Mouse (Mus musculus) layer of hippocampus, adult 9-10 months (tissue): ENCODE results near the gene Evi5.
"Not testable (repeated sequence)": the region's sequence is repeated elsewhere in the genome, so short reads cannot be mapped to it uniquely, and the experiment has no call there.

Experiments used
- DNase-seq: peaks from one replicate; pipeline ENCODE4 v3.0.0; 2022; ENCODE audit warnings: low spot score

Evi5 gene

DNA sequence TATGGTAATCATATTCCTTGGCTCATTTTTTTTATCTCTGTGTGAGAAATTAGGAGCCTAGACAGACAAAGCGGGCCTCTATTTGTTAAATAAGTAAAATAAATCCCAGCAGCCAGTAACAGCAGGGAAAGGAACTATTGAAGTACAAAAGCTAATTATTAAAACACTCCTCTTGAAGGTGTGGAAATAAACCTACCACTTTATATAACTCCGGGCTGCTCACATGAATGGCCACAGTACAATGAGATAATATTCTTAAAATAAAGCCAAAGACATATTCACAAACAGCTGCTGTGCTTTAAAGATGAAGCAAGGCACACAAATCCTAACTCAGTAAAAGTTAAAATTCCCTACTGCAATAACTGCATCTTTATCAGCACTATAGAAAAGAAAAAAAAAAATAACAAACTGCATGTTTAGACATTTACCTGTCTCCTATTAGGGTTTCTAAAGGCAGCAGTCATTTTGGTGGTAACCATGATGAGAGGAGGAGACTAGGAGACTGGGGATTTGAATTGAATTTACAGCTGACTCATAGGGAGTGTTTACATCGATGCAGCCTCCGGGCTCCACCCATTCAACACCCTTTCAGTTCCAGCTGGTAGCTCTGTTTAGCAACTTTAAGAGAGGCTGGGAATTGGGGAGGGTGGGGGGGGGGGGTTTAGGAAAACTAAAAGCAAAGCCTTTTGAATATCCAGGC lies at the start of gene Evi5:
TSS of gene Evi5 (minus strand) at position 547 of the 700 bp plus-strand sequence.
- DNase-seq = no peak

DNA sequence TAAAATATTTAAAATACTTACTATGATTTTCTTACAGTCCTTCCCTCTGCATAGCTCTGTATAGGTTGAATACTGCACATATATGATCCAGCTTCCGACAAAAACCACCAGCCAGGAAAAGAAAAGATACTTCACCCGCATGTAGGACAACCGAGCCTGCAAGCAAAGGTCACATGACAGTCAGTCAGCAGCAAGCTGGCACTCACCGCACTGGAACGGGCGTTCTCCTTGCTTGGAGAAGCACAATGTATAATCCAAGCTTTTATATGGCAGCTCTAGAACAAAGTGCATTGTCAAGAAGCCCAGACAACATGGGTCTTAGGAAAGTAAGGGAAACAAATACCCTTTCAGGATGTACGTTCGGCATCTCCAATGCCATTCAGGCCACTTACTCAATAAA lies 49.7 kb upstream of the Evi5 start:
- DNase-seq = no peak

DNA sequence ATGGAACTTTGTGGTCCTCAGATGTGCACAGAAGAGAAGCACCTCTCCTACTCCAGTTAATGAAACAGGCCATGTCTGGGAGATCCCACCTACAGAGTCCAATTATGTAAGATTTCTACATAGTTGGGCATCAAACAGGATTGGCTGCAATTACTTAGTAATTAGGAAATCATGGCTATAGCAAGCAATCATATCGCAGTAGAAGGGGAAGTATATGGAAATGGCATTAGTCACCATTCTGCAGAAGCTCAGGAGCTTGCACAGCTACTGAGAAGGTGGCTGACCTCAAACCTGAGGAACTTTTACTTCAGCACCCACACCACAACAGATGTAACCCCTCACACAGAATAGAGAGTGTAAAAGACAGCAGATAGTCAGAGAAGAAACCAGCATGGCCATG lies 47.9 kb upstream of the Evi5 start:
- DNase-seq = no peak

DNA sequence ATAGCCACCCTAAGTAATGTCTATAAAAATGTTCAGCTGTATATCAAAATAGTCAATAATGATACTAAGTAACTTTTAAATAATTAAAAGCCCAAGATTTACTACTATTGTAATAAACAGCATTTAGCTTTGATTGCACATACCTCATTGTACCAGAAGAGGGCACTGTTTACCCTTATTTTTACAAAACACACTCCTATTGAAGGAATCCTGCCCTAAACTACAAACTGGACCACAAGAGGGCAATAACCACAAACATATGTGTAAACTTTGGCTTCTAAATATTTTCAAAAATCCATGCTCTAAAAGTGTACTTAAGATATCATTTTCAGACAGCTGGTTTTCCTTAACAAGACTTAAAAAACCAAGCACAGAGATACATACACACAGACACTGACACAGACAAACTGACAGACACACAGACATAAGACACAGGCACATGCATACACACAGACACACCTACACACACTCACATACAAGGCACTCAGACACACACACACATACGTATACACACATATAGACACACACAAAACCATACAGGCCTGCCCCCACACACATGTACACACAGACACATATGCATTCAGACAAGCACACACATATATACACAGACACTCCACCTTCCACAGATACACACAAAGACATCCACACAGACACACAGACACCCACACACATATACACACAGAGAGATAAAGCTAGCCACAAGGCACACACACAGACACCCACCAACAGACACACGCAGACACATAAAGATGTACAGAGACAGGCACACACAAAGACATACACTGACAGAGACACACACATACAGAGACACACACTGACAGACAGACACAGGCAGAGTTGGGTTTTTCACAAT lies 46.7 kb upstream of the Evi5 start:
- DNase-seq = peak; percentile 86

DNA sequence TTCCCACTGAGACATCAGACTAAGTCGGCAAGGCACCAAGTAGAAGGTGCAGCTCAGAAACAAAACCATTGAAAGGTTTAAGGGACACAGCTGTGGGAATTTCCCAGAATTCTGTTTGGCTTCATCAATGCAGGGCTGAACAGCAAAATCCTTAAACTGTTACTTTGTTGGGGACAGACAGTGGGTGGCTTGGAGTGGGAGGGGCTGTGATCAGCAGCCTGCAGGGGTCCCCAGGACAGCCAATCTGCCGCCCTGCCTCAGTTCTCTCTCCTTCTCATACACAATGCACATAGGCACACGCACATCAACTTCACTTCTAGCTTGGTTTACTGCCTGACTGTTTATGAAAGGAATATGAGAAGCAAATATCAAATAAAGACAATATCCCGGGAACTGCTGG lies 40.4 kb upstream of the Evi5 start:
- DNase-seq = no peak

DNA sequence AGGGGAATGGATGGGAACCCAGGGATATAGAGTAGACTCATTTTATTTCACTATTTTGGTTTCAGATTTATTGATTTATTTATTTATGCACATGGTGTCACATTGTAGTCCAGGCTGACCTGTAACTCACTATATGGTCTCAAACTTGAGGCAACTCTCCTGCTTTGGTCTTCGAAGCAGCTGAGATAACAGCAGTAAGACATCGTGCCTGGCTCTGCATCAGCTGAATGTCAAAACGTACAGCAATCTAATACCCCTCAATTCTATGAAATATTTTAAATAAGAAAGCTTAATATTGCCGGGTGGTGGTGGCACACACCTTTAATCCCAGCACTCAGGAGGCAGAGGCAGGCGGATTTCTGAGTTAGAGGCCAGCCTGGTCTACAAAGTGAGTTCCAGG lies 36.1 kb upstream of the Evi5 start:
- DNase-seq = no peak

DNA sequence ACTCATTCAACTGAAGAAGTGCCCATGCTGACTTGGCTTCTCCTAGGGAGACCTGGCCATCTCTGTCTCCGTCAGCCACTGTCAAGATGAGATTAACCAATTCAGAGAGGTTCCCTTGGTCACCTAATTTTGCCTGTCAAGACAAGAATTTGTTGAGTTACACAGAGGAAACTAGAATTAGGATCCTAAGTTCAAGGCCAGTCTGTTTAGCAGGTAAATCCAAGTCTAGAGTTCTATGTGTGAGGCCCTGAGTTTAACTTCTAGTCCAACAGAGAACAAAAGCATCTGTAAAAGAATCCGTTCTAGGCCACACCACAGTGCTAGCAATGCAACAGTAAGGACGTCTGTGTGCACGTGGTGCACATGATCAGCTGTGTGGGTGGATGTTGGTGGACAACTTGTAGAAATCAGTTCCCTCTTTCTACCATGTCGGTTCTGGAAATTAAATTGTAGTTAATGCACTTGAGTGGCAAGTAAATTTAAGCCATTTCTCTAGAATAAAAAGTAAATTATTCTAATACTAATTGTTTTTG lies 35.2 kb upstream of the Evi5 start:
- DNase-seq = no peak

DNA sequence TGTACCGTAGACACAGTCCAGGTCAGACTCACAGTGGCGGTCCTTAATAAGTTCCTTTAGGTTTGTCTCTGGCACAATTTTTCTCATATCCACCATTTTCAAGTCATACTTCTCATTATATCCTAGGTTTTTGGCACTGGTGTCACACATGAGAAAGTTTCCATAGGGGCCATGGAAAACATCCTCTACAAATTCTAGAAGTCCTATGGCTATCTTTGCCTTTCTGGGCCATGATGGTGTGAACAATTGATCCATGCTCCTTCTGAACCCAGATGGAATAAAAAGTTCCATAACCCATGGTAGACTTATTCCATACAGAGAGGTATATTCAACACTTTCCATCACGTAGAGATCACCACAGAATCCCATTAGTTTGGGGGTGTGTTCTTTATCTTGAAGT lies 34.8 kb upstream of the Evi5 start:
- no peak for DNase-seq

DNA sequence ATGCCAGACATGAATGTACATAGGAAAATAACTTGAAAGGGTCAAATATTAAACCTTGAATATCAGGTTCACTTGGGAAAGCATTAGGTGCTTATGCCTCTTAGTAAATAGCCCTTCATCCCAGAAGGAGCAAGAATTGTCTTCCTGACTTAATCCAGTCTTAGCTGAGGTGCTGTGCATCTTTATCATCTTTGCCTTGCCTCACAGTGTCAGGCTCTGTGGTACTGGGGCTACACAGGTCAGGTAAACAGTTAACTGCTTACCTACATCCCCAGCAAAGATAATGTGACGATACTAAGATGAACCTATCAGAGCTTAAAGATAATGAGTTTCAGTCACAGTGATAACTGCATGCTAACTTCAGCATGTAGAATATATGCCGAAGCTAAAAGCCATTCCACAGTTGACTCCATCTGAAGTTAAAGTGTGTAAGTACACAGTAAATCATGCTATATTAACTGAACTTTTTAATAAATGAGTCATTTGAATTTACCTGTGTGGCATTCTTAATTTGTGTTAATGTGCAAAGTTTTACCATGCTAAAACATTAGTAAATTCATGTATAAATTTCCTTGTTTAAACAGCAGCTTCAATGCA lies 33.7 kb upstream of the Evi5 start:
- DNase-seq = no peak

DNA sequence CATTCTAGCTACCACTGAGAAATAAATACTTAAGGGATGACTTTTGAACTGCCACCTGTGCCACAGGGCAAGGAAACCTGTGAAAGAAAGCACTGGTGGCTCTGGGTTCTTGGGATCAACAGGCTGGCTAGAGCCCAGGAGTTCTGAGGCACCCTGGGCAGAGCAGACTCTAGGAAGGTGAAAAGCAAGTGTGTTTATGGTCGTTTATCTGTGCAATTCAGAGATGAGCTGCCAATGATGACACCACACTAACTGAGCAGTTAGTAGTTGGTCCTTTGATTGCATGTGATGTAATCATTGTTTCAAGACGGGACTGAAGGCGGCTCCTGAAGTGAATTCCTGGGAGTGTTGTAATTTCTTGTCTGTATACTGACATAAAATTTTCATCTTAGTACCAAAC lies 29.4 kb upstream of the Evi5 start:
- no peak for DNase-seq

DNA sequence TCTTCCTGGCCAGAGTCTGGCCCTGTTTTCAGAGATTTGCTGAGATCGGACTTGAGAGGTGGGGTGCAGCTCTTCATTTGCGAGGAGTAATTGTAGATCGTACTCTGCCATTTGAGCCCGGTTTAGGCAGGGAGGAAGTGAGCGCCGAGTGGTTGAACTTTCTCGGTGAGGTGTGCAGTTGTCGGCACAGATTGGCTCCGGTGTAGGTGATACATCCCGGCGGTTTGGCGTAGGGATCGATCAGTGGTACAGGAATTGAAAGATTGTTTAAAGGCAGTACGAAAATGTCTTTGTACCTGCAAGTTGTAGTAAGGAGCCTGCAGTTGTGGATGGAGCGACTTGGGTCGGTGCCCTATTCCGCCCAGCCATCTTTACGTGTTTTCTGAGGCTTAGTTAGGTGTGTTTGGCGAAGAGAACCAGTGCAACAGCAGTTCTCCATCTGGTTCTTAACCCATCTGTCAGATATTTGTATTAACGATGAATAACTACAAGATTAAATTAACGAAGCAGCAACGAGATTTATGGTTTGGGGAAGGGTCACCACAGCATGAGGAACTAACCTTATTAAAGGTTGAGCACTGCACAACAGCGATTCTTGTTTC lies 26.2 kb upstream of the Evi5 start:
- DNase-seq = peak; percentile 27

DNA sequence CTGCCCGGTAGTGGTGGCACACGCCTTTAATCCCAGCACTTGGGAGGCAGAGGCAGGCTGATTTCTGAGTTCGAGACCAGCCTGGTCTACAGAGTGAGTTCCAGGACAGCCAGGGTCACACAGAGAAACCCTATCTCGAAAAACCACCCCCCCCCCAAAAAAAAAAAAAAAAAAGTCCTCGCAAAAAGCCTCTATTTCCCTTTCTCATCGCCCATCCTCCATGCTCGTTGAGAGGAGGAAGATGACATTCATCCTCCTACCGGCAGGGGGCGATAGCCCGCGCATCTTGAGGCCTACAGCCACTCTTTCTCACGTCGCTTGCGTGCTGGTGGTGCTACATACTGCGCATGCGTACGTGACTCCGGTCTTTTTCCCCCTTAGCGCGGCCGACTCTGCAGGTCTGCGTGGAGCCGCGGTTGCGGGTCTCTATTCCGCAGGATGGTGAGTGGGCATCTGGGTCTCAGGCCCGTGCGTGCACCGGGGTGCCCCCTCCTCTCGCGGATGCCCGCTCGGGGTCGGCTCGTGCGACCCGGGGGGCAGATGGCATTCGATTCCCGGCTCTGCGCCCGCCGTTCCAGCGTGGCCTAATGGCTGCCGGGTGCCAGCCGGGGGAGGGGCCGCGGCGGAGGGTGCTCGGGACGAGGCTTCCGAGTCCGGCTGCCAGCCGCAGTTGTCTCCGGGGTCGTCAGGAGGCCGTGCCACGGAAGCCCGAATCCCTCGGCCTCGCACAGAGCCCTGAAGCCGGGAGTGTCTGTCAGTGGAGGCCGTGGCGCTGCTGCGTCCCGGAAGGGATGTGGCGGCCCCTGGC lies 25.5 kb upstream of the Evi5 start, which contains the start of gene Rpl5:
TSS of gene Rpl5 (plus strand) at position 297 of the 808 bp plus-strand sequence.
- peak; percentile 94 for DNase-seq

DNA sequence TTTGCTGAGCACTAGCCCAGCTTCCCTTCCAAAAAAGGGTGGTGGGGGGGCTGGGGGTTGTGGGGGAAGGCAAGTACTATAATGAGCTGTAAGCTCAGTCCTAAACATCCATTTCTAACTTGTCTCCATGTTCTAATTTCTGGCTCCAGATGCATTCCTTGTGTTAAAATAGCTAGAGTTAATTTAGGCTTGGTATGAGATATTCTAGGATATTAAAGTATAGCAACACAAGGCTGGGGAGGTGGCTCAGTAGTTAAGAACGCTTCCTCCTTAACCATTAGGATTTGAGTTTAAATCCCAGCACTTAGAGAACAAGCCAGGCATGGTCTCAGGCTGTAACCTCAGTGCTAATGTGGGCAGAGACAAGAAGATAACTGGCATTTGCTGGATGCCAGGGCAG lies 21.4 kb upstream of the Evi5 start:
- no peak for DNase-seq

DNA sequence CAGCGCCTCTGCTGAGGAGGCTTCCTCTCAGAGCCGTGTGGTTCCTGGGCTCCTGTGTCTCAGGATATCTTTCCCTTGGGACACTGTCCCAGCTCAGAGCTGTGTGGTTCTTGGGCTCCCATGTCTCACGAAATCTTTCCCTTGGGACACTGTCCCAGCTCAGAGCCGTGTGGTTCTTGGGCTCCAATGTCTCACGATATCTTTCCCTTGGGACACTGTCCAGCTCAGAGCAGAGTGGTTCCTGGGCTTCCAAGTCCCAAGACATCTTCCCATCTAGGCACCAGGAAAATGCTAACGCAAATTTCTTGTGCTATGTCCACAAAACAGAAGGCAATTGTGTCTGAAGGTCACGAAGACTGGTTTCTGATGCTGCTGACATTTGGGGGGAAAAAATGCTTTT lies 19.8 kb upstream of the Evi5 start:
- DNase-seq = no peak

DNA sequence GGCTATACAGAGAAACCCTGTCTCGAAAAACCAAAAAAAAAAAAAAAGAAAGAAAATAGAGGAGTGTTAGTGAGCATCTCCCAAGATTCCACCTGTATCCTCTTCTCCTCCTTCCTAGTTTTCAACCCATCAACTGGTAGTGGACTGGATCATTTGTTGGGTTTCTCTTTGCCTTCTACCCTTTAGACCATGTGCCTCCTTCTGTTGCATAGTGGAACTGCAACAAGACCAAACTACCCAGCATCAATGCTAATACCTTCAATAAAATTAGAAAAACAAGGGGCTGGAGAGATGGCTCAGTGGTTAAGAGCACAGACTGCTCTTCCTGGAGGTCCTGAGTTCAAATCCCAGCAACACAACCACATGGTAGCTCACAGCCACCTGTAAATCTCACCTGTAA lies 16.6 kb upstream of the Evi5 start:
- DNase-seq = not testable (repeated sequence)

DNA sequence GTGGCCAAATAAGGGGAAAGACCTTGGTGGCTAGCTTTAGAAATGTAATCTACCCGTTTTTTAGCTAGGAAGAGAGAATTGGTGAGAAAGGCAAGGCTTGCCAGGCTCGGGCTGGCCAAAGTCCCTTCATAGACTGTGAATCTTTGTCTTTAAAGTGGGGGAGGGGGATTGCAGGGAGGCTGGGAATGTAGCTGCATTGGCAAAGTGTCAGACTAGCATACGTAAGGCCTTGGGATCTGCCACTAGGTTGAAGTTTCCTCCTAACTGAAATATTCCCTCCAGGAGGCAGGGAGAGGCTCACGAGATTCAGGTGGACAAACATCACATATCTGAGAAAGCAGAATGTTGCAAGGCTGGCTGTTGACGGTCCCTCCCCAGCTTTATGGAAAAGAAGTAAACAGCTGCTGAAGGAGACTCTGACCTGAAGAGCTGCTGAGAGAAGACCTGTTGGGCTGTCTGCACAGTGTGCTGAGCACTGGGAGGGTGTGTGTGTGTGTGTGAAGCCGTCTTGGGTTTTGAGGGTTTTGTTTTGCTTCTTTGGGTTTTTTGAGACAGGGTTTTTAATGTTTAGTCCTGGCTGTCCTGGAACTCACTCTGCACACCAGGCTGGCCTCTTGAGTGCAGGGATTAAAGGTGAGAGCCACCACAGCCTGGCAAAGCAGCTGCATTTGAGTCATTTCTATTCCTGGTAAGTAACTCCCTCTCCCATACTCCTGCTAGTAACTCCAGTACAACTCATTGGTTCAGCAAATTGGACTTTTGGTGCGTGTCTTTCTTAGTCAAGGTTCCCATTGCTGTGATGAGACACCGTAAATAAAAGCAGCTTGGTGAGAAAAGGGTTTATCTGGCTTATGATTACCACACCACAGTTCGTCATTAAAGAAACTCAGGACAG lies 15.3 kb upstream of the Evi5 start:
- DNase-seq = no peak

DNA sequence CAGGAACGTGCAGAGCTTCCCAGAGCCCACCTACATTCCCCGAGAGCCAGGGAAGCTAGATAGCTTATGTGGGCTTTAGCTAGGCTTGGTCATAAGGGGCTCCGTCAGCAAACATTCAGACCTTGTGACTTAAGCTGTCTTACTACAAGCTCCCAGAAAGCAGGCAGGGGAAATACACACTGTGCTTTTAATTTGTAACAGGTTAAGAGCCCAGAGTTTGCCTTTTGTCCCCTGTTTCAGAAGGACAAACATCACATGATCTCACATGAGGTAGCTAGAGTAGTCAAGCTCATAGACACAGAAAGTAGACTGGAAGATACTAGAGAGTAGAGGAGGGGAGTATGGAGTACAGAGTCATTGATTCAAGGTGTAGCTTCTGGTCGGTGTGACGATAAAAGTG lies 5.8 kb upstream of the Evi5 start:
- no peak for DNase-seq

DNA sequence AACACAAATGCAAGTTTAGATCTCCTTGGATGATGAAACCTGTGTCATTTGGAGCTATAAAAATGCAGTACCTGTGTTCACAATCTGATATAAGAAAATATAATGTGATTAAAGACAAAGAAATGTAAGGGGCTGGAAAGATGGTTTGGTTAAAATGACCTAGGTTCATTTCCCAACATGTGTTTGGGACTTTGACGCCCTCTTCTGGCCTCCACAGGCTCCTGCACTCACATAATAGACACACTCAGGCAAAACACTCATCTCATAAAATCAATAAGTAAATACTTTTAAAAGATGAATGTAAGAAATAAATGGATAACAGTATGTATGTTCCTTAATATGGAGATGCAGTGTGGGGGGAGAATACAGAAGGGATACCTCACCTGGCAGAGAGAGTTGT lies 2.1 kb upstream of the Evi5 start:
- DNase-seq = no peak

DNA sequence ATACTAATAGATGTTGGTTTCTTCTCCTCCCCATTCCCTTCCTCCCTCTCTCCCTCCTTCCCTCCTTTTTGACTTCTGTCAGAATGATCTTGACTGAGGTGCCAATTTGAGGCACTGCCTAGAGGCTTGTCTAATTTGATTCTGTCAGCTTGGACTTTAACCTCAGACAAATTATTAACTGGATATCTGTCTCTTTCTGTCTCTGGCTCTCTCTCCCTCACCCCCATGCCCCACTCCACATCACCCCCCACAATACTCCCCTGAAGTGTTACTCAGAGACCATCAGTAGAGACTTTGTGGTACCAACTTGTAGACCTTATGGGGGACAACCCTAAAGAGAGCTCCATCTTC lies 329 bp upstream of the Evi5 start:
- no peak for DNase-seq

DNA sequence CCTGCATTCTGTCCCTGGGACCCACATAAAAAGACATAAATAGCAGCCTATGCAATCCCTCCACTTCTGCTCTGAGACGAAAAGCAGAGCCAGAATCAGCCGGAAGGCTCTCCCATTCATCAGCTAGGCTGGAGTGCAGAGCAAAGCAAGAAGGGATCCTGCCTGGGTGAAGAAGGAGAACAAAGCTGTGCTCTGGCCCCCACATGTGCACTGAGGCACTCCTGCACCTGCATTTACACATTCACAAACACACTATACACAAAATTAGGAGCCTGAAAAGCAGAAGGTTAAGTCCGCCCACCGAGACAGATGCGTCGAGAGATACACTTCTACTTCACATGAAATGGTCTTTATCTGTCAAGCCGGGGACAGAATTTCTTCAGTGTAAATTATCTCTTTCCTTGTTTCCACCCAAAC lies 1.0 kb downstream of the Evi5 start:
- DNase-seq = no peak

DNA sequence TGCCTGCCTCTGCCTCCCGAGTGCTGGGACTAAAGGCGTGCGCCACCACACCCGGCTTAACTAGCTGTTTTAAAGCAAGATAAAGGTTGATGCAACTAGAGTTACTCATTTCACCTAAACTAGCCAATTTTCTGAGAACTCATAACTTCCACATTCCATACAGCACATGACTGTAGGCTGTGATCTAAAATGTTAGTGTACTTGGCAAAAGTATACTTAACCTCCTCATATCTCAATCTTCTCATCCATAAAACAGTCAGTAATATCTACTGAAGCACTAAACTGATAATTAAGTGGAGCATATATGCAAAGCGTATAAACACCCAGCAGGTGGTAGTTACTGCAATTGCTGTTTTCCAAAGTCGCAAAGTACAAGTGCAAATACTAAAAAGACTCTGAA lies 1.6 kb downstream of the Evi5 start:
- no peak for DNase-seq
